Comparison of ENCODE assay signal across 8 mouse cellular contexts in the genomic region with DNA sequence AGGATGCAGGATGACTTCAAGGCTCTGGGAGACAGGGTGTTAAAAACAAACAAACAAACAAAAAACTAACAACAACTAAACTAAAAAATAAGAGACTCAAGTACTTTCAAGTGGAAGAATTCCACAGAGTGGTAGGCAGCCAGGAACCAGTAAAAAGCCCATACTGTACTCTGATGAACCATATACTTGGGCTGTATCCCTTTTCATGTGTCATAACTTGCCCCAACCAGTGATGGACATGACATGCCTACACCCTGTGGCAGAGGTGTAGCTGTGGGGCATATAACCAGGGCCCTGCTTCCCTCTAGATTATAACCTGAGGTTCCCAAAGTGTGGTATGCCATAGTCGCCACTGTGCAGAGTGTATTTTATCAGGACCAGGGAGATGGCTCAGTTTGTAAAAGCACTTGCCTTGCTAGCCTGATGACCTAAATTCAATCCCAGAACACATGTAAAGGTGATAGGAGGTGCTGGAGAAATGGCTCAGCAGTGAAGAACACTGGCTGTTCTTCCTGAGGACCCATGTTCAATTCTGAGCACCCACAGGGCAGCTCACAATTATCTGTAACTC. TPM values are rescaled to one million over a fixed set of nuclear protein-coding genes. Genes with fewer than 3 reads are reported as not detected.
A peak's percentile ranks its signal among the peaks of the same experiment; 100 is the strongest.
DNase-seq lines count a peak whose midpoint lies in the region; ATAC-seq and TF ChIP-seq lines count a peak whose summit lies in the region.

No protein-coding gene starts in this region.

- peak; percentile 16; the same call in 1 of the 2 replicates for ATAC-seq in heart, embryonic 11.5 days (replicated peaks; ENCODE audit: insufficient number of reproducible peaks, low FRiP score, low TSS enrichment)
- no peak for ATAC-seq in G1E (ENCODE audit: extremely low read depth, insufficient number of reproducible peaks, low FRiP score, poor library complexity, severe bottlenecking)
- ATAC-seq in forebrain, postnatal 0 days, result peak; percentile 17; the same call in 1 of the 2 replicates
- ATAC-seq in liver, postnatal 0 days, result peak; percentile 39

- intact Hi-C loops in heart, postnatal 10 days (cut with DNase I), result loop anchor here (10.0 kb wide), 1 partner anchor 395 kb away; no protein-coding TSS in a partner anchor

- peak overlapping the region; percentile 95 for H3K4me2 ChIP-seq in heart, embryonic 11.5 days
- H3K4me2 ChIP-seq in forebrain, postnatal 0 days (ENCODE audit: low read depth), result peak overlapping the region; percentile 96
- H3K4me2 ChIP-seq in liver, postnatal 0 days (ENCODE audit: low read depth, low read length), result peak overlapping the region; percentile 83

- TF ChIP-seq CTCF in G1E (IDR thresholded peaks at IDR 0.05; ENCODE audit: low read depth, low read length), result no peak
- no peak for TF ChIP-seq CTCF in forebrain, postnatal 0 days (IDR thresholded peaks at IDR 0.05; ENCODE audit: low read depth)
- TF ChIP-seq CTCF in liver, postnatal 0 days (IDR thresholded peaks at IDR 0.05; ENCODE audit: low read depth), result no peak

- no peaks in the 10 kb centered on the region for H3K9me3 ChIP-seq in heart, embryonic 11.5 days (replicated peaks; ENCODE audit: control insufficient read depth, low read length)
- no peaks in the 10 kb centered on the region for H3K9me3 ChIP-seq in G1E (replicated peaks)
- H3K9me3 ChIP-seq in forebrain, postnatal 0 days (ENCODE audit: low read length), result no peaks in the 10 kb centered on the region
- no peaks in the 10 kb centered on the region for H3K9me3 ChIP-seq in liver, postnatal 0 days (ENCODE audit: low read length)

- TF ChIP-seq EP300 in liver, postnatal 0 days (IDR thresholded peaks at IDR 0.05; ENCODE audit: low read depth), result no peak

- 69% methylated on average over 1 of the region's 1 CpGs for WGBS in heart, embryonic 11.5 days (ENCODE audit: insufficient replicate concordance)
- 78% methylated on average over 1 of the region's 1 CpGs for WGBS in forebrain, postnatal 0 days
- WGBS in liver, postnatal 0 days (ENCODE audit: insufficient replicate concordance), result 73% methylated on average over 1 of the region's 1 CpGs

- H3K9ac ChIP-seq in heart, embryonic 11.5 days (ENCODE audit: low read depth, low read length), result peak overlapping the region; percentile 93; the same call in 1 of the 2 replicates
- H3K9ac ChIP-seq in forebrain, postnatal 0 days, result peak overlapping the region; percentile 81
- H3K9ac ChIP-seq in liver, postnatal 0 days (replicated peaks), result peak overlapping the region; percentile 78; the same call in 1 of the 2 replicates

- H3K4me1 ChIP-seq in heart, embryonic 11.5 days (ENCODE audit: control insufficient read depth, insufficient read depth, low read length), result peaks cover 3% of the 10 kb centered on the region; the same call in 1 of the 2 replicates
- H3K4me1 ChIP-seq in G1E (ENCODE audit: insufficient read depth, low read depth, low read length), result peaks cover 43% of the 10 kb centered on the region
- peaks cover 5% of the 10 kb centered on the region; the same call in 1 of the 2 replicates for H3K4me1 ChIP-seq in forebrain, postnatal 0 days (ENCODE audit: insufficient read depth)
- peaks cover 18% of the 10 kb centered on the region for H3K4me1 ChIP-seq in liver, postnatal 0 days (ENCODE audit: insufficient read depth)

- no peak for DNase-seq in heart, postnatal 10 days
- no peak for DNase-seq in G1E (ENCODE audit: low spot score)
- DNase-seq in forebrain, postnatal 0 days, result no peak
- DNase-seq in liver, postnatal 0 days, result no peak
- no peak for DNase-seq in retina, embryonic 14.5 days (ENCODE audit: low spot score)
- DNase-seq in adrenal gland, postnatal 10 days, result no peak
- DNase-seq in kidney, adult 8-10 months, result no peak

- peaks cover 3% of the 10 kb centered on the region; the same call in 1 of the 2 replicates for H3K27me3 ChIP-seq in heart, embryonic 11.5 days (ENCODE audit: control insufficient read depth, insufficient read depth, low read length)
- peaks cover 5% of the 10 kb centered on the region; the same call in 1 of the 2 replicates for H3K27me3 ChIP-seq in G1E (ENCODE audit: insufficient read depth, low read length)
- no peaks in the 10 kb centered on the region for H3K27me3 ChIP-seq in forebrain, postnatal 0 days (ENCODE audit: insufficient read depth, low read length)
- H3K27me3 ChIP-seq in liver, postnatal 0 days (ENCODE audit: insufficient read depth, low read length), result peaks cover 5% of the 10 kb centered on the region; the same call in 1 of the 2 replicates

- no peak overlapping the region for H3K27ac ChIP-seq in heart, embryonic 11.5 days (ENCODE audit: low read depth, low read length)
- H3K27ac ChIP-seq in forebrain, postnatal 0 days (ENCODE audit: low read depth, low read length), result 0 out of 2 replicates have a peak overlapping the region, but pooled peaks have one; percentile 75
- H3K27ac ChIP-seq in liver, postnatal 0 days (ENCODE audit: low read depth), result peak overlapping the region; percentile 53

- H3K36me3 ChIP-seq in heart, embryonic 11.5 days (ENCODE audit: control insufficient read depth, insufficient read depth, low read length), result no peaks in the 10 kb centered on the region
- H3K36me3 ChIP-seq in G1E (replicated peaks), result no peaks in the 10 kb centered on the region
- no peaks in the 10 kb centered on the region for H3K36me3 ChIP-seq in forebrain, postnatal 0 days (ENCODE audit: insufficient read depth)
- no peaks in the 10 kb centered on the region for H3K36me3 ChIP-seq in liver, postnatal 0 days (replicated peaks; ENCODE audit: insufficient read depth, low read length)

- H3K4me3 ChIP-seq in heart, embryonic 11.5 days (ENCODE audit: low read depth, low read length), result peak overlapping the region; percentile 76
- H3K4me3 ChIP-seq in G1E (ENCODE audit: low read depth, low read length), result peak overlapping the region; percentile 84; the same call in 1 of the 2 replicates
- peak overlapping the region; percentile 69 for H3K4me3 ChIP-seq in forebrain, postnatal 0 days (ENCODE audit: low read depth, low read length)
- peak overlapping the region; percentile 72 for H3K4me3 ChIP-seq in liver, postnatal 0 days (ENCODE audit: low read depth, low read length)

RNA-seq across cellular contexts. Expression of a gene that starts 29.6 kb away (rescaled TPM):
- polyA plus RNA-seq in heart, embryonic 11.5 days (2014; fragmentation: Nextera tagmentation; extraction: Ambion mirVana), result 7.0 and 8.0 TPM in 2 replicates
- total RNA-seq in heart, postnatal 10 days (2021), result 1 to 10 TPM; 1.1 TPM
- 5.1 and 5.6 TPM in 2 replicates for total RNA-seq in G1E (2014; fragmentation: Nextera tagmentation)
- total RNA-seq in G1E (2017), result 5.3 and 7.5 TPM in 2 replicates
- polyA plus RNA-seq in G1E (2012), result 2.7 and 3.6 TPM in 2 replicates
- 7.4 and 14.9 TPM in 2 replicates for total RNA-seq in forebrain, postnatal 0 days (2014; rRNA removed)
- polyA plus RNA-seq in forebrain, postnatal 0 days (2015; fragmentation: Nextera tagmentation; extraction: Ambion mirVana), result 2.6 and 4.7 TPM in 2 replicates
- polyA plus RNA-seq in liver, postnatal 0 days (2015; fragmentation: Nextera tagmentation; extraction: Ambion mirVana), result 2.3 and 4.0 TPM in 2 replicates
- total RNA-seq in adrenal gland, postnatal 10 days (2021), result 10 to 100 TPM; 13.1 to 20.1 TPM

RNA-seq across cellular contexts. Expression of a gene that starts 29.6 kb away (rescaled TPM):
- 28.6 and 36.4 TPM in 2 replicates for polyA plus RNA-seq in heart, embryonic 11.5 days (2014; fragmentation: Nextera tagmentation; extraction: Ambion mirVana)
- 1 to 10 TPM; 5.1 to 5.6 TPM for total RNA-seq in heart, postnatal 10 days (2021)
- 24.9 and 25.5 TPM in 2 replicates for total RNA-seq in G1E (2014; fragmentation: Nextera tagmentation)
- 31.0 and 39.3 TPM in 2 replicates for total RNA-seq in G1E (2017)
- 20.0 and 22.1 TPM in 2 replicates for polyA plus RNA-seq in G1E (2012)
- total RNA-seq in forebrain, postnatal 0 days (2014; rRNA removed), result 13.1 and 14.0 TPM in 2 replicates
- 29.1 and 31.4 TPM in 2 replicates for polyA plus RNA-seq in forebrain, postnatal 0 days (2015; fragmentation: Nextera tagmentation; extraction: Ambion mirVana)
- polyA plus RNA-seq in liver, postnatal 0 days (2015; fragmentation: Nextera tagmentation; extraction: Ambion mirVana), result 49.2 and 54.7 TPM in 2 replicates
- total RNA-seq in adrenal gland, postnatal 10 days (2021), result 10 to 100 TPM; 12.0 to 14.6 TPM
